Mouse (Mus musculus): ENCODE measurements at regions not wholly inside any gene's neighbourhood (a gene's known extent, or its start where the extent isn't known, plus 50 kb on each side); places are given as distances from the start of the nearest gene placed in this dataset.

DNA sequence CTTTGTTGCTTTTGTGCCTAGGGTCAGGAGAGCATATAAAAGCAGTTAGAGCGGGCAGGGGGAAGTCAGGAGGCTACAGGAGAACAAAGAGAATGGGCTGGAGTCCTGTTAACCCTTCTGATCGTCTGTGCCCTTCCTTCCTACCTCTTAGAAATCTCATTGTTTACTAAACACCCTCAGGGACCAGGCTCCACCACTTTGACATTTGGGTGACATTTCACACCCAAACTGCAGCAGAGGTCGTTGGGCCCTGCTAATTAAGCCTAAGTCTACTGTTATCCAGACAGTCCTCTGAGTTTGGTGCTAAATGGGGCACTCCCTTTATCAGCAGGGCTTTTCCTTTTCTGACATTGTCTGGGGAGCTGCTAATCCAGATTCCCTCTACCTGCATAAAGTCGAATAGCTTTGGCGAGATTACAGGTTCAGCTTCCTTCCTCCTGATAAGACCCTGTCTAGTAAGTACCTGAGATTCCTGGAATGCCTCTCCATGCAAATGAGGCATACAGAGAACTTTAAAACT lies 84.2 kb upstream of the Arglu1 start:
- no peak for DNase-seq (ENCODE audit: low spot score in 2 of 2)

DNA sequence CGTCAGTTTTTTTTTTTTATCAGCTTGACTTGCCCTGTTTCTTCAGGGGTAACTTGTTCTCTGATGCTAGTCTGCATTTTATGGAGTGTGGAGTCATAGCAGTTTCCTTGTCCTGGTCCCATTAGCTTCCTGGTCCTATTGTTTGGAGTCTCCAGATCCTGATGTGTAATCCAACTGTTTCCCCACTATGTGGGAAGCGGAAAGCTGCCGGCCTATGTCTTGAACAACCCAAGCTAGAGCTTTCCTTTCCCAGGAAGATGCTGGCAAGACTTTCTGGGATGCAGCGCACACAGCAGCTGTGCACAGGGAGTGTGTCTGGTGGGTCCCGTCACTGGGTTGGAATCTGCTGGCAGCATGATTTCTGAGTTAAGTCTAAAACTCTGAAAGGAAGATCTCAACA lies 82.1 kb upstream of the Arglu1 start:
- DNase-seq (ENCODE audit: low spot score in 2 of 2): no peak

DNA sequence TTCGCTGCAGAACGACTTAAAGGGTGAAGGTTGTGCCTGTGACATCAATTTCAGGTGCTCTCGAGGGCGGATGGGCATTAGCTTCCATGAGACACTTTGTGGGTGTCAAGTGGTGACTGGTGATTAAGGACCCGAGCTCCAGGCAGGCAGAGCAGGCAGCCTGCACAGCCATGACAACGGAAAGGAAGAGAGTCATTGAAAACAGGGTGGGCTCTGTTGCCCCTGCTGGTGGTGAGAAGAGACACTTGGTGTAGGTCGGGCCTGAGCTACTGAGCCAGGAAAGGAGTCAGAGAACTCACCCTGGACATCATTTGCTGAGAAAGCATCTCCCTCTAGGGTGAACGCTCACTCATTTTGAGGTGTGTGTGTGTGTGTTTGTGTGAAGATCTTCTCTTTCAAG lies 80.1 kb upstream of the Arglu1 start:
- DNase-seq (ENCODE audit: low spot score in 2 of 2): no peak

DNA sequence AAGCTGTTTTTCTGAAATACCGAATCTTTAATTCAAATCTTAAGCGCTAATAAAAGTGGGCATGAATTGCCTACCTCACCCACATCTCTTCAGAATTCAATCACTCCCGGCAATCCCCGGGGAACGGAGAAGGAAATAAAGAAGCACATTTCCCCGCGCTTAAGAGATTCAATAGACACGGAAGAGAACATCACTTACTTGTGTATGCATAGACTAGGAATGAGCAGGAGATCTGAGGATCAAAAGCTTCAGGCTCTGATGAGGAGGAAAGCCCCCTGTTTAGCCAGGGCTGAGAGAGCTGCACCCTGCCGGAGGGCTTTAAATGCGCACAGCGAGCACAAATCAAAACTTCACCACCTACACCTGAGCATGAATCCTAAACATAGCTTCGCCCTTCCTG lies 72.0 kb upstream of the Arglu1 start:
- no peak for DNase-seq (ENCODE audit: low spot score in 2 of 2)

DNA sequence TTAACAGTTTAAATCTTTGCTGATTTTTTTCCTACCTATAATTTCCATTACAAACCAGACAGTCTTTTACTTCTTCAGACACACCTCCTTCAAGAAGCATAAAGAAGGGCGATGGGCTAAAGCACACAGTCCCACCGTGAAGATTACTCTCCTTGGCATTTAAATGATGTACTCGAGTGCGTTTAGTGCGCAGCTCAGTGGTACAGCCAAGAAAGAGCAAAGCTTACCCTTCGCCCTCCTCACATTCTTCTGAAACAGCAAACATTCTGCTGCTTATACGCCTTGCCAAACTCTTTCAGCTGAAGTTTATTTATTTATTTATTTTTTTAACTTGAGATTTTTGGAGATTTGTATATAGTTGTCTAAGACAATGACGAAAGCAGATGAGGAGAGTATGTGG lies 68.0 kb upstream of the Arglu1 start:
- no peak for DNase-seq (ENCODE audit: low spot score in 2 of 2)

DNA sequence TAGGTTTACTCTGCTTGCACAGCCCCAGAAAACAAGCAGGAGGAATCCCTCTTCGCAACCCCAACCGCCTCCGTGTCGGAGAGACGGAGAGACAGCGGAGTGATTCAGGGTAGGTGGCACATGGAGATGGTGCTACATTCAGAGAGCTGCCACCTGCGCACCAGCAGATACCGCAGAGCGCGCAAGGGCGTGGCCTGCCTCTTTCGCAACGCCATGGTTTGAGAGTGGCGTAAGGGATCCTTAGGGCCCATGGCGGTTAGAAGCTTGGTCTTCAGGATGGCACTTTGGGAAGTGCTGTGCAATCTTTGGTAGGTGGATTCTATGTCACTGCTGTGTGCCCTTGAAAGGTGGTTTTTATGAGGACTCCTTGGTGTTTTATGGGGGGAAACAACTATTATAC lies 60.9 kb upstream of the Arglu1 start:
- no peak for DNase-seq (ENCODE audit: low spot score in 2 of 2)

DNA sequence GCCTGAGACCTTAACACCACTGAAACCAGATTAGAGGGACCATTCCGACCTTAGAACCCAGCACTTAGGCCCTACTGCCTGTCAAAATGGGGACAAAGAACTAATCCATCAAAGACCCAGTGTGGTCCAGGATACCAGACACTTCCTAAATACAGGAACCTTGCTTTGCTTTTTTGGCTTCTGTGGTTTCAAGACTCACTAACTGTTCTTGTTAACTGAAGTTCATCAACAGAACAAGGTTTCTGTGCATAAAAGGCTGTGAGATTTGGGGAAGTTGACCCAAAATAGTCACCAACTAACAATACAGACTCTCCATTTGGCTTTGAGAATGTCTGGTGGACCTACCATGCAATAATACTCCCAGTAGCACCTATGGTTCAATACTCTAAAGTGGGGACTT lies 56.4 kb upstream of the Arglu1 start:
- no peak for DNase-seq (ENCODE audit: low spot score in 2 of 2)

DNA sequence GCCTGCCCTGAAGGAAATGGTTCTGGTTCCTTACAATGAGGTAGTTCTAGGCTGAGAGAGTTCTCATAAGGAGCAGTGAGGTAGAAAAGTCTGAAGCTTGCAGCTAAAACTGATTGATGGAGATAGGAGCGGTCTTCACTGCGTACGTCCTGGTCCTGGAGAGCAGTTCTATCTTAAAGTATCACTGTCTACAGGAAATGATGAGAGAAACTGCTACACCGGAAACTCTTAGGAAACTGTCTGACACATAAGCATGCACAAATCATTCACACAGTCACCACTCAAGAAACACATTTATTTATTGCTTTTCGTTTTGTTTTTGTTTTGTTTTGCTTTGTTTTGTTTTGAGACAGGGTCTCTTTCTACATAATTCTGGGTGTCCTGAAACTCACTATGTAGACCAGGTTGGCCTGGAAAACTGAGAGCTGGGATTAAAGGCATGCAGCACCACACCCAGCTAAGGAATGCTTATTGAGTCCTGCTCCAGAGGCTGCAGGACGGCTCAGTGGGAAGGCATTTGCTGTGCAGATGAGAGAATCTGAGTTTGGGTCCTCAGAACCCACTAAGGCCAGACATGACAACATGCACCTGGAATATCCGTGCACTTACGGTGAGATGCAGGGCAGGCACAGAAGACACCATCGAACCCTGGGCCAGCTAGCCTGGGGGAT lies 55.4 kb upstream of the Arglu1 start:
- no peak for DNase-seq (ENCODE audit: low spot score in 2 of 2)

All from right cerebral cortex, postnatal 36 days (tissue).